Mouse (Mus musculus) MEL (cell line): ENCODE results near the gene G3bp2. TPM values are rescaled to one million over a fixed set of nuclear protein-coding genes. Genes with fewer than 3 reads are reported as not detected.

Experiments
- DNase-seq: peaks from one replicate; pipeline ENCODE4 v3.0.0; 2011; ENCODE audit warnings: low read depth, low spot score
- H3K27ac ChIP-seq: 2 replicates; pipeline ENCODE4 v1.5.1; 2012; ENCODE audit warnings: low read depth, mild to moderate bottlenecking, control low read depth, low read length, moderate library complexity; ENCODE audit not compliant: control insufficient read depth
- H3K27me3 ChIP-seq, 2 experiments: fragments of 150-350 bp in 1 of 2; sonication (generic) in 1 of 2; 2 replicates each; pipeline ENCODE4 v1.6.1; 2012; ENCODE audit warnings: low read length in 2 of 2, mild to moderate bottlenecking in 2 of 2, improper control_type of control experiment in 1 of 2, moderate library complexity in 1 of 2; ENCODE audit not compliant: insufficient read depth in 2 of 2, control insufficient read depth in 1 of 2
- H3K36me3 ChIP-seq, 2 experiments: 2 replicates each; pipeline ENCODE4 v1.6.1; 2012 to 2014; ENCODE audit warnings: low read length in 2 of 2, improper control_type of control experiment in 1 of 2, inconsistent platforms in 1 of 2, mild to moderate bottlenecking in 1 of 2; ENCODE audit not compliant: insufficient read depth in 2 of 2, control insufficient read depth in 1 of 2
- H3K4me1 ChIP-seq, 2 experiments: fragments of 150-350 bp in 1 of 2; sonication (generic) in 1 of 2; 2 replicates each; pipeline ENCODE4 v1.6.1; 2012; ENCODE audit warnings: low read length in 2 of 2, improper control_type of control experiment in 1 of 2, mild to moderate bottlenecking in 1 of 2; ENCODE audit not compliant: insufficient read depth in 2 of 2, control insufficient read depth in 1 of 2
- H3K4me3 ChIP-seq, 2 experiments: fragments of 150-350 bp in 1 of 2; sonication (generic) in 1 of 2; 2 replicates each; pipeline ENCODE4 v1.5.1; 2012; ENCODE audit warnings: low read depth in 2 of 2, low read length in 2 of 2, mild to moderate bottlenecking in 2 of 2, moderate library complexity in 2 of 2, control low read depth in 1 of 2, improper control_type of control experiment in 1 of 2; ENCODE audit not compliant: control insufficient read depth in 1 of 2, insufficient read depth in 1 of 2
- H3K79me2 ChIP-seq: 2 replicates; pipeline ENCODE4 v1.6.1; 2012; ENCODE audit warnings: mild to moderate bottlenecking, low read length, moderate library complexity; ENCODE audit not compliant: control insufficient read depth, poor library complexity, insufficient read depth
- H3K9ac ChIP-seq: 2 replicates; pipeline ENCODE4 v1.6.1; 2012; ENCODE audit warnings: low read depth, mild to moderate bottlenecking, control low read depth, low read length, moderate library complexity; ENCODE audit not compliant: control insufficient read depth, poor library complexity, severe bottlenecking
- H3K9me3 ChIP-seq: fragments of 150-350 bp; sonication (generic); replicated peaks from 2 replicates; pipeline ENCODE4 v1.6.1; 2012; ENCODE audit warnings: mild to moderate bottlenecking, low read length, improper control_type of control experiment, moderate library complexity; ENCODE audit not compliant: insufficient read depth
- CHD1 ChIP-seq: IDR thresholded peaks from 2 replicates; pipeline ENCODE4 v1.6.1; 2012; ENCODE audit warnings: low read depth, mild to moderate bottlenecking, inconsistent platforms, low read length, improper control_type of control experiment
- CHD2 ChIP-seq: IDR thresholded peaks from 2 replicates; pipeline ENCODE4 v1.6.1; 2011; ENCODE audit warnings: low read length, improper control_type of control experiment
- E2F4 ChIP-seq: IDR thresholded peaks from 2 replicates; pipeline ENCODE4 v1.6.1; 2011; ENCODE audit warnings: low read depth, low read length, improper control_type of control experiment, borderline replicate concordance
- ELF1 ChIP-seq: IDR thresholded peaks from 2 replicates; pipeline ENCODE4 v1.6.1; 2014; ENCODE audit warnings: low read depth, mild to moderate bottlenecking, inconsistent platforms, low read length, improper control_type of control experiment, moderate library complexity
- EP300 ChIP-seq, 2 experiments: IDR thresholded peaks; 2 replicates each; pipeline ENCODE4 v1.6.1; 2011; ENCODE audit warnings: improper control_type of control experiment in 2 of 2, low read length in 2 of 2, low read depth in 1 of 2, mild to moderate bottlenecking in 1 of 2
- ETS1 ChIP-seq: IDR thresholded peaks from 2 replicates; pipeline ENCODE4 v1.6.1; 2012; ENCODE audit warnings: low read depth, mild to moderate bottlenecking, inconsistent platforms, low read length, improper control_type of control experiment, moderate library complexity
- GABPA ChIP-seq: IDR thresholded peaks from 2 replicates; pipeline ENCODE4 v1.6.1; 2012; ENCODE audit warnings: low read depth, mild to moderate bottlenecking, inconsistent platforms, low read length, improper control_type of control experiment, moderate library complexity
- GATA1 ChIP-seq: IDR thresholded peaks from 2 replicates; pipeline ENCODE4 v1.6.1; 2011; ENCODE audit warnings: low read depth, low read length, improper control_type of control experiment
- MAFK ChIP-seq: IDR thresholded peaks from 2 replicates; pipeline ENCODE4 v1.6.1; 2011; ENCODE audit warnings: low read depth, mild to moderate bottlenecking, low read length, improper control_type of control experiment, borderline replicate concordance
- MAX ChIP-seq: IDR thresholded peaks from 2 replicates; pipeline ENCODE4 v1.6.1; 2011; ENCODE audit warnings: low read length, improper control_type of control experiment
- MAZ ChIP-seq: IDR thresholded peaks from 2 replicates; pipeline ENCODE4 v1.6.1; 2012; ENCODE audit warnings: low read depth, mild to moderate bottlenecking, inconsistent platforms, low read length, improper control_type of control experiment
- MYB ChIP-seq: IDR thresholded peaks from 2 replicates; pipeline ENCODE4 v1.6.1; 2011; ENCODE audit warnings: mild to moderate bottlenecking, low read depth, low read length, improper control_type of control experiment
- NELFE ChIP-seq: IDR thresholded peaks from 2 replicates; pipeline ENCODE4 v1.6.1; 2011; ENCODE audit warnings: low read depth, low read length, improper control_type of control experiment
- NRF1 ChIP-seq: IDR thresholded peaks from 2 replicates; pipeline ENCODE4 v1.6.1; 2014; ENCODE audit warnings: low read depth, mild to moderate bottlenecking, inconsistent platforms, low read length, improper control_type of control experiment, moderate library complexity; ENCODE audit not compliant: poor library complexity, insufficient read depth, severe bottlenecking
- POLR2A ChIP-seq, 2 experiments: IDR thresholded peaks; 2 replicates each; pipeline ENCODE4 v1.6.1; 2011 to 2012; ENCODE audit warnings: low read length in 2 of 2, mild to moderate bottlenecking in 2 of 2, control low read depth in 1 of 2, improper control_type of control experiment in 1 of 2, low read depth in 1 of 2, moderate library complexity in 1 of 2; ENCODE audit not compliant: control insufficient read depth in 1 of 2, insufficient read depth in 1 of 2, poor library complexity in 1 of 2
- POLR2AphosphoS2 ChIP-seq: IDR thresholded peaks from 2 replicates; pipeline ENCODE4 v1.6.1; 2011; ENCODE audit warnings: low read length, improper control_type of control experiment
- RCOR1 ChIP-seq: IDR thresholded peaks from 2 replicates; pipeline ENCODE4 v1.6.1; 2012; ENCODE audit warnings: low read depth, mild to moderate bottlenecking, inconsistent platforms, low read length, improper control_type of control experiment
- TAL1 ChIP-seq: IDR thresholded peaks from 2 replicates; pipeline ENCODE4 v1.6.1; 2012; ENCODE audit warnings: mild to moderate bottlenecking, inconsistent platforms, low read length, moderate library complexity, mixed read lengths
- TBP ChIP-seq: IDR thresholded peaks from 2 replicates; pipeline ENCODE4 v1.8.0; 2011; ENCODE audit warnings: low read depth, low read length, improper control_type of control experiment
- TCF12 ChIP-seq: IDR thresholded peaks from 2 replicates; pipeline ENCODE4 v1.6.1; 2014; ENCODE audit warnings: low read depth, mild to moderate bottlenecking, inconsistent platforms, low read length, improper control_type of control experiment, moderate library complexity
- USF1 ChIP-seq: IDR thresholded peaks from 2 replicates; pipeline ENCODE4 v1.6.1; 2014; ENCODE audit warnings: low read depth, mild to moderate bottlenecking, inconsistent platforms, low read length, improper control_type of control experiment, moderate library complexity
- USF2 ChIP-seq, 2 experiments: IDR thresholded peaks; 2 replicates each; pipeline ENCODE4 v1.6.1; 2011 to 2012; ENCODE audit warnings: improper control_type of control experiment in 2 of 2, low read length in 2 of 2, borderline replicate concordance in 1 of 2, inconsistent platforms in 1 of 2, low read depth in 1 of 2, mild to moderate bottlenecking in 1 of 2; ENCODE audit not compliant: insufficient read depth in 1 of 2
- ZC3H11A ChIP-seq: IDR thresholded peaks from 2 replicates; pipeline ENCODE4 v1.6.1; 2012; ENCODE audit warnings: low read depth, mild to moderate bottlenecking, inconsistent platforms, low read length, improper control_type of control experiment
- ZKSCAN1 ChIP-seq: IDR thresholded peaks from 2 replicates; pipeline ENCODE4 v1.6.1; 2012; ENCODE audit warnings: low read depth, mild to moderate bottlenecking, inconsistent platforms, low read length, improper control_type of control experiment, moderate library complexity
- ZNF384 ChIP-seq: IDR thresholded peaks from 2 replicates; pipeline ENCODE4 v1.6.1; 2012; ENCODE audit warnings: low read depth, mild to moderate bottlenecking, inconsistent platforms, low read length, improper control_type of control experiment
- polyA plus RNA-seq, 2 experiments: library from polyadenylated mRNA; stranded (reverse) in 1 of 2; unstranded in 1 of 2; fragments of >175 nt in 1 of 2; fragments of >200 nt in 1 of 2; gene quantifications; 2 replicates each; pipeline versions ENCODE4 v1.2.1 to v1.2.4; 2012; ENCODE audit warnings: low replicate concordance in 2 of 2, low read depth in 1 of 2; ENCODE audit not compliant: insufficient read length in 2 of 2, insufficient read depth in 1 of 2, missing spikeins in 1 of 2
- total RNA-seq: library from RNA; depleted of rRNA; stranded (reverse); fragments of 300-350 nt; gene quantifications from 2 replicates; pipeline ENCODE4 v1.2.3, GENCODE M21; 2012

The G3bp2 gene
- total and polyA plus RNA-seq, 3 experiments, result 42.8 to 177 (median 65.5) TPM

- TF ChIP-seq EP300 (IDR thresholded peaks at IDR 0.05; ENCODE audit: low read depth in 1 of 2, low read length in 2 of 2) (no peak), ZC3H11A (no peak), CHD1 (no peak), USF1 (no peak), USF2 (IDR thresholded peaks at IDR 0.05; ENCODE audit: borderline replicate concordance in 1 of 2, insufficient read depth in 1 of 2, low read depth in 1 of 2, low read length in 2 of 2) (no peak), POLR2A (IDR thresholded peaks at IDR 0.05; ENCODE audit: control insufficient read depth in 1 of 2, insufficient read depth in 1 of 2, low read depth in 1 of 2, low read length in 2 of 2, poor library complexity in 1 of 2) (no peak), NELFE (no peak)
- Histone ChIP-seq H3K4me1 (no peaks in the 10 kb centered on the region), H3K4me3 (no peak overlapping the region), H3K9ac (no peak overlapping the region), H3K36me3 (no peaks in the 10 kb centered on the region), H3K27me3 (no peaks in the 10 kb centered on the region), H3K9me3 (no peaks in the 10 kb centered on the region), H3K79me2 (no peaks in the 10 kb centered on the region), H3K27ac (no peak overlapping the region)
- DNase-seq, result no peak
Measured at GRCm38 (mm10) chr5:92094062-92094415, 10.5 kb upstream of the G3bp2 start.

- H3K27ac ChIP-seq, result no peak overlapping the region
Measured at GRCm38 (mm10) chr5:92093263-92094061, 9.9 kb upstream of the G3bp2 start.

DNA sequence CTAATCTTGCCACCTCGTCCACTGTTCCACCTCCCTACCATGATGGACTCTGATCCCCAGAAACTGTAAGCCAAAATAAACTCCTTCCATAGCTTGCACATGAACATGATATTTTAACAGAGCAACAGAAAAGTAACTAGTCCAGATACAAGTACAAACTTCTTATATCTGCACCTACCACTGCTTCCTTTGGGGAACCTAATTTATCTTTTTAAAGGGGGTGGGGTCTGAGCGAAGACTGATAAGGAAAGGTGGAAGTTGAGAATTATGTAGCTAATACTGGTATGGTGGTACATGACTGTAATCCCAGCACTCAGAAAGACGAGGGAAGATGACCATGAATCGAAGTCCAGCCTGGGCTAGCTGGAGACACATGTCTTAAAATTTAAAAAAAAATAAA, 4.0 kb upstream of the G3bp2 start:
- H3K4me1 ChIP-seq, result no peaks in the 10 kb centered on the region
- peak; percentile 82 for TF ChIP-seq GATA1
- no peak for TF ChIP-seq MYB
- no peak for TF ChIP-seq ZKSCAN1
- no peak for TF ChIP-seq POLR2A (IDR thresholded peaks at IDR 0.05; ENCODE audit: control insufficient read depth in 1 of 2, insufficient read depth in 1 of 2, low read depth in 1 of 2, low read length in 2 of 2, poor library complexity in 1 of 2)
- no peak for TF ChIP-seq POLR2AphosphoS2
- peak; percentile 71; the same call in 1 of the 2 replicates for TF ChIP-seq TAL1
- TF ChIP-seq TCF12, result peak; percentile 79
- TF ChIP-seq EP300 (IDR thresholded peaks at IDR 0.05; ENCODE audit: low read depth in 1 of 2, low read length in 2 of 2), result peak; percentile 75 to 80
- TF ChIP-seq, all 39 proteins: peak for 4
- peak; percentile 64 for DNase-seq
- Histone ChIP-seq H3K27me3 (no peaks in the 10 kb centered on the region), H3K9ac (no peak overlapping the region), H3K4me3 (no peak overlapping the region), H3K9me3 (no peaks in the 10 kb centered on the region), H3K79me2 (peaks cover 9% of the 10 kb centered on the region), H3K27ac (no peak overlapping the region; the same call in 1 of the 2 replicates), H3K36me3 (peaks cover 0 to 4% of the 10 kb centered on the region in 2 experiments; a peak in 2 of 4 replicates)

More at GRCm38 (mm10) chr5:92093263-92094061, 9.9 kb upstream of the G3bp2 start:
- DNase-seq, result no peak
- Histone ChIP-seq H3K79me2 (no peaks in the 10 kb centered on the region), H3K9me3 (no peaks in the 10 kb centered on the region), H3K27me3 (no peaks in the 10 kb centered on the region), H3K4me1 (no peaks in the 10 kb centered on the region), H3K36me3 (no peaks in the 10 kb centered on the region), H3K9ac (no peak overlapping the region), H3K4me3 (no peak overlapping the region)
- TF ChIP-seq RCOR1 (no peak), ZNF384 (no peak), NRF1 (no peak), USF2 (IDR thresholded peaks at IDR 0.05; ENCODE audit: borderline replicate concordance in 1 of 2, insufficient read depth in 1 of 2, low read depth in 1 of 2, low read length in 2 of 2) (no peak), TBP (no peak), MAZ (no peak), MAX (no peak), POLR2AphosphoS2 (no peak), ETS1 (no peak), MYB (no peak), E2F4 (no peak), CHD2 (no peak), MAFK (no peak), ZC3H11A (no peak), GABPA (no peak), ELF1 (no peak)
